Mouse (Mus musculus) central nervous system, embryonic 14 days (tissue): ENCODE measurements around the gene Pik3c2a. TPM values are rescaled to one million over a fixed set of nuclear protein-coding genes. Genes with fewer than 3 reads are reported as not detected.

Experiments
- polyA plus RNA-seq: library from polyadenylated mRNA; depleted of rRNA; stranded (reverse); fragments of >200 nt; gene quantifications from 2 replicates; pipeline ENCODE4 v1.2.3, GENCODE M21; 2012; rRNA removed

Pik3c2a gene
- 16.7 and 17.6 TPM in 2 replicates for polyA plus RNA-seq

GRCm38 (mm10) chr7:116443004-116443696 lies at the start of gene Pik3c2a:
Gene Pik3c2a, minus strand, starts transcription at chr7:116443449.

DNA sequence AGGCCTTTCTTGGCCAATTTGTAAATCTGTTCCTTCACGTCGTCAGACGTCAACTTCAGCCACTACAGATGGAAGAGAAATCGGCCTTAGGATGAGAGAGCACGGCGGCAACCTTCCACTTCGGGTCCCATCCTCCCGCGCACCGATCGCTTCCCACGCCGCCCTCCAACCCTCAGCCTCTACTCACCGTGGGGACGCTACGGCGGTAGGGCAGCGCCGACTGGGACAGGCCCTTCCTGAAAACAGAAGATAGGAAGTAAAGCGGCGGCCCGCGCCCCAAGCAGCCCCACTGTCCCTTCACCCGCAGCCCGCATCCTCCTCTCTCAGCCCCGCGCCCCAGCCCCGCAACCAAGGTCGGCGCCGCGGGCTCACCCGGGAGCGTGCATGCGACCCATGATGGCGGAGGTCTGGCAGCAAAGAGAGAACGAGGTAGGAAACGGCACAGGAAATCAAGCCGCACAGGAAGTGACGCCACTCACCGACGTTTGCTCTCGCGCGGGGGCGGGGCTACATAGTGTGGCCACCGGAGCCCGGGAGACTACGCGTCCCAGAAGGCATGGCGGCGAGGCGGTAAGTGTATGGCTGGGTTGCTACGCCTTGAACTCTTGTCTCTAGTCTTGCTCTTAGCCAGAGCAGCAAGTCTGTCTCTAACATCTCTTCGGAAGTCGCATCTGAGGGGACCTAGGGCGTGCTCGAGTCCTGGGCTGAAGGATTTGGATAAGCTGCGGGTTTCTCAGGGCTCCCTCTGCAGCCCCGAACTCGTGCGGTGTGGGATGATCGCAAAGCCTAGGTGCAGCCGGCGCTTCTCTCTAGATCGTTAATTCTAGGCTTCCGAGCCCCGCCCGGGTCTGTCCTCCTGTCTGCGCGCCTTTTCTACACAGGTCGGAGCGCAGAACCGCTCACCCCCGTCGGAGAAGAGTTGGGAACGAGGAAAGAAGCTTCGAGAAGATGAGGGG lies 109.3 kb downstream of the Pik3c2a start, which contains the start of gene Rps13:
TSS of gene Rps13 (minus strand) at position 483 of the 956 bp plus-strand sequence.

DNA sequence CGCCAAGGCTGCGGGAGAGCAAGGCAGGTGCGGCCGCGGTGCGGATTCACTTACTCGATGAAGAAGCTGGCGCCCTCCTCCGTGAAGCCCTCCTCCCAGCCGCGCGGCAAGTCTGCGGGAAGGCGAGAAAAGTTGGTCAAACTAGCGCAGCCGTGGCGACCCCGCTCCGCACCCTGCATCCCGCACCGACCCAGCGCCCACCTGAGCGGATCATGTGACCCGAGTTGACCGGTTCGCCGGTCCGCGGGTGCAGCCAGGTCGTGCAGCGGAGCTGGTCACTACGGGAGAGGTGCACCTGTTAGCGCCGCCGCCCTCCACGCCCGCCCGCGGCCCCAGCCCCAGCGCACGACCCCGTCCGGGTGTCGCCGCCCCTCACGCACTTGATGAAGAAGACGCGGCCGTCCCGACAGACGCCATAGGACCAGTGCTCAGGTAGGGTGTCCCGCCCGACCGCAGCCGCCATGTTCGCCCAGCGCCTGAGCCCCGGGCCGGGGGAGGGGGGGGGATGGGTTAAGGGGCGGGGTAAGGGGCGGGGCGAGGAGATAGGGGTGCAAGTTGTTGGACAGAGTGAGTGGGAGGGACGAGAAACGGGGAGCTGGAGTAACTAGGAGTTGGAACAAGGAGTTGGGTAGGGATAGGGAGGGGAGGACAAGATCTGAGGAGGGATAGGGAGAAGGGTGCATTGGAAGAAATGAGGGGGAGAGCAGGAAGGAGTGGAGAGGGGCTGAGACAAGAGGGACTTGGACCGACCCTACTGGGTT lies 135.2 kb downstream of the Pik3c2a start, which contains the start of gene Plekha7:
TSS of gene Plekha7 (minus strand) at position 506 of the 761 bp plus-strand sequence.

Other genes starting within 250 kb of the Pik3c2a start
- 11.6 and 12.5 TPM in 2 replicates for gene Plekha7, start 135.1 kb downstream of the Pik3c2a start, polyA plus RNA-seq
- gene Rps13, start 109.3 kb downstream of the Pik3c2a start, polyA plus RNA-seq, result 965 and 1,002 TPM in 2 replicates
- 15.7 and 19.2 TPM in 2 replicates for gene Nucb2, start 60.9 kb upstream of the Pik3c2a start, polyA plus RNA-seq